Mouse (Mus musculus): Measurements from ENCODE around the gene Mrpl51.

GRCm38 (mm10) chr6:125146148-125146547, 45.5 kb upstream of the Mrpl51 start:
- TF ChIP-seq CTCF (IDR thresholded peaks at IDR 0.05; ENCODE audit: low read depth) (no peak), EP300 (IDR thresholded peaks at IDR 0.05; ENCODE audit: low read depth) (no peak)
